Mouse (Mus musculus) ovary, postnatal 14 days (tissue): ENCODE data around the gene Asns.
A peak's percentile ranks its signal among the peaks of the same experiment; 100 is the strongest.
"Not testable (repeated sequence)": the region's sequence is repeated elsewhere in the genome, so short reads cannot be mapped to it uniquely, and the experiment has no call there.

Source experiments
- DNase-seq: peaks from one replicate; pipeline ENCODE4 v3.0.0; 2022; ENCODE audit warnings: low spot score

The Asns gene

GRCm38 (mm10) chr6:7676194-7676901, 16.7 kb downstream of the Asns start:
- no peak for DNase-seq

GRCm38 (mm10) chr6:7672438-7673253, 20.4 kb downstream of the Asns start:
- DNase-seq: no peak

- DNase-seq: no peak
These were observed 21.6 kb downstream of the Asns start for GRCm38 (mm10) chr6:7671429-7671828.

GRCm38 (mm10) chr6:7670588-7670987, 22.5 kb downstream of the Asns start:
- no peak for DNase-seq

- DNase-seq: no peak
These were observed 23.3 kb downstream of the Asns start for GRCm38 (mm10) chr6:7669721-7670120.

- DNase-seq: no peak
These were observed 24.7 kb downstream of the Asns start for GRCm38 (mm10) chr6:7668332-7668731.

GRCm38 (mm10) chr6:7665902-7666301, 27.2 kb downstream of the Asns start:
- not testable (repeated sequence) for DNase-seq

- no peak for DNase-seq
These were observed 31.6 kb downstream of the Asns start for GRCm38 (mm10) chr6:7661455-7661854.

GRCm38 (mm10) chr6:7660377-7661080, 32.5 kb downstream of the Asns start:
- DNase-seq: peak; percentile 2

GRCm38 (mm10) chr6:7656601-7657000, 36.5 kb downstream of the Asns start:
- DNase-seq: no peak

- no peak for DNase-seq
These were observed 44.6 kb downstream of the Asns start for GRCm38 (mm10) chr6:7648458-7648857.
